8 mouse cellular contexts compared by ENCODE assay signal in genomic region chr10:91229518-91229961, GRCm38 (mm10). TPM values are rescaled to one million over a fixed set of nuclear protein-coding genes. Genes with fewer than 3 reads are reported as not detected.
DNase-seq lines count a peak whose midpoint lies in the region; ATAC-seq and TF ChIP-seq lines count a peak whose summit lies in the region.

No protein-coding gene starts in this region.

- H3K36me3 ChIP-seq in heart, embryonic 14.5 days (ENCODE audit: control insufficient read depth, insufficient read depth, low read length), result no peaks in the 10 kb centered on the region
- H3K36me3 ChIP-seq in limb, embryonic 14.5 days (ENCODE audit: control insufficient read depth, insufficient read depth, low read length), result no peaks in the 10 kb centered on the region

- ATAC-seq in heart, embryonic 14.5 days (ENCODE audit: insufficient number of reproducible peaks, insufficient read depth, low FRiP score, low read depth), result 0 out of 2 replicates have a peak, but pooled peaks have one; percentile 48
- peak; percentile 78 for ATAC-seq in limb, embryonic 14.5 days (ENCODE audit: low FRiP score, low read depth)
- no peak for ATAC-seq in activated CD4-positive, CD25-positive, alpha-beta regulatory T cell, adult 4 months

- no peak overlapping the region for H3K27ac ChIP-seq in layer of hippocampus, adult 2 months
- H3K27ac ChIP-seq in heart, embryonic 14.5 days (replicated peaks in 1 of 2; ENCODE audit: control insufficient read depth in 1 of 2, insufficient read depth in 1 of 2, low read depth in 2 of 2, low read length in 2 of 2), result peak overlapping the region; percentile 77 to 82
- H3K27ac ChIP-seq in limb, embryonic 14.5 days (replicated peaks; ENCODE audit: low read depth, low read length), result peak overlapping the region; percentile 81

- no peak for TF ChIP-seq CTCF in layer of hippocampus, adult 2 months (conservative IDR thresholded peaks at IDR 0.05)

- no peaks in the 10 kb centered on the region for H3K9me3 ChIP-seq in heart, embryonic 14.5 days (ENCODE audit: control insufficient read depth, low read length)
- no peaks in the 10 kb centered on the region for H3K9me3 ChIP-seq in limb, embryonic 14.5 days (ENCODE audit: control insufficient read depth, low read length)

- H3K27me3 ChIP-seq in heart, embryonic 14.5 days (ENCODE audit: control insufficient read depth, insufficient read depth, low read length), result no peaks in the 10 kb centered on the region
- no peaks in the 10 kb centered on the region for H3K27me3 ChIP-seq in limb, embryonic 14.5 days (ENCODE audit: control insufficient read depth, insufficient read depth, low read length)

- no peak for TF ChIP-seq POLR2A in limb, embryonic 14.5 days (IDR thresholded peaks at IDR 0.05; ENCODE audit: borderline replicate concordance, extremely low read depth, insufficient read depth, insufficient read length)

- H3K4me3 ChIP-seq in layer of hippocampus, adult 2 months, result peak overlapping the region; percentile 32; the same call in 1 of the 2 replicates
- no peak overlapping the region for H3K4me3 ChIP-seq in heart, embryonic 14.5 days (ENCODE audit: control insufficient read depth in 1 of 2, insufficient read depth in 1 of 2, low read depth in 1 of 2, low read length in 2 of 2)
- no peak overlapping the region for H3K4me3 ChIP-seq in limb, embryonic 14.5 days (replicated peaks; ENCODE audit: low read length)

- DNase-seq in layer of hippocampus, adult 2 months (ENCODE audit: low spot score in 2 of 2), result peak in 1 of 2 experiments; percentile 5
- no peak for DNase-seq in layer of hippocampus, adult 9-10 months (ENCODE audit: low spot score)
- DNase-seq in cerebellum, postnatal 25 days, result peak; percentile 21 to 25
- DNase-seq in limb, embryonic 14.5 days (ENCODE audit: low spot score), result peak; percentile 76
- DNase-seq in retina, postnatal 7 days (ENCODE audit: low read depth, low spot score), result peak; percentile 21
- DNase-seq in urinary bladder, postnatal 14 days (ENCODE audit: low spot score), result no peak

- H3K4me1 ChIP-seq in heart, embryonic 14.5 days (ENCODE audit: control insufficient read depth in 2 of 2, insufficient read depth in 2 of 2, low read length in 2 of 2), result peaks cover 11 to 14% of the 10 kb centered on the region in 2 experiments; a peak in 3 of 4 replicates
- H3K4me1 ChIP-seq in limb, embryonic 14.5 days (ENCODE audit: control insufficient read depth, insufficient read depth, low read length), result peaks cover 30% of the 10 kb centered on the region

- no peak overlapping the region for H3K9ac ChIP-seq in heart, embryonic 14.5 days (ENCODE audit: low read length)
- H3K9ac ChIP-seq in limb, embryonic 14.5 days (ENCODE audit: low read depth, low read length, severe bottlenecking), result 0 out of 2 replicates have a peak overlapping the region, but pooled peaks have one; percentile 21

- 23% methylated on average over 7 of the region's 7 CpGs for WGBS in heart, embryonic 14.5 days
- WGBS in limb, embryonic 14.5 days, result 9% methylated on average over 7 of the region's 7 CpGs

- H3K4me2 ChIP-seq in heart, embryonic 14.5 days (ENCODE audit: low read length), result 0 out of 2 replicates have a peak overlapping the region, but pooled peaks have one; percentile 26
- peak overlapping the region; percentile 8; the same call in 1 of the 2 replicates for H3K4me2 ChIP-seq in limb, embryonic 14.5 days (replicated peaks; ENCODE audit: low read depth, low read length, severe bottlenecking)

RNA-seq across cellular contexts. Expression of gene Tmpo, which starts 48.4 kb away (rescaled TPM):
- total RNA-seq in layer of hippocampus, adult 2 months (2021), result 10 to 100 TPM; 37.5 to 39.7 TPM
- 170 and 181 TPM in 2 replicates for polyA plus RNA-seq in heart, embryonic 14.5 days (2014; fragmentation: Nextera tagmentation; extraction: Ambion mirVana)
- polyA plus RNA-seq in limb, embryonic 14.5 days (2012; rRNA removed), result 285 and 340 TPM in 2 replicates
- 239 and 276 TPM in 2 replicates for polyA plus RNA-seq in limb, embryonic 14.5 days (2014; fragmentation: Nextera tagmentation; extraction: Ambion mirVana)
- polyA plus RNA-seq in activated CD4-positive, CD25-positive, alpha-beta regulatory T cell, adult 4 months (2017; shearing (Covaris generic)), result 10 to 100 TPM; 51.5 to 69.5 TPM

Comparison
In these comparisons a context has a peak if more than half of its experiments do, and no peak if none do; other contexts are left out.
1. DNase-seq: peak in cerebellum, postnatal 25 days (2 of 2), limb, embryonic 14.5 days (single experiment) and retina, postnatal 7 days (single experiment); none in layer of hippocampus, adult 9-10 months (single experiment) and urinary bladder, postnatal 14 days (single experiment).